Mouse (Mus musculus) stomach, adult 2 months (tissue): Measurements from ENCODE around the gene Nt5c1a. TPM values are rescaled to one million over a fixed set of nuclear protein-coding genes. Genes with fewer than 3 reads are reported as not detected.

Experiments used
- polyA plus RNA-seq: library from polyadenylated mRNA; depleted of rRNA; stranded (reverse); fragments of >200 nt; gene quantifications from 2 replicates; pipeline ENCODE4 v1.2.3, GENCODE M21; 2012; rRNA removed

Nt5c1a gene
- polyA plus RNA-seq: 0.14 TPM in 1 of 2 replicates, not detected in the other

GRCm38 (mm10) chr4:123201186-123202093 lies at the start of gene Nt5c1a:
Gene Nt5c1a (plus strand): TSS chr4:123201504.

DNA sequence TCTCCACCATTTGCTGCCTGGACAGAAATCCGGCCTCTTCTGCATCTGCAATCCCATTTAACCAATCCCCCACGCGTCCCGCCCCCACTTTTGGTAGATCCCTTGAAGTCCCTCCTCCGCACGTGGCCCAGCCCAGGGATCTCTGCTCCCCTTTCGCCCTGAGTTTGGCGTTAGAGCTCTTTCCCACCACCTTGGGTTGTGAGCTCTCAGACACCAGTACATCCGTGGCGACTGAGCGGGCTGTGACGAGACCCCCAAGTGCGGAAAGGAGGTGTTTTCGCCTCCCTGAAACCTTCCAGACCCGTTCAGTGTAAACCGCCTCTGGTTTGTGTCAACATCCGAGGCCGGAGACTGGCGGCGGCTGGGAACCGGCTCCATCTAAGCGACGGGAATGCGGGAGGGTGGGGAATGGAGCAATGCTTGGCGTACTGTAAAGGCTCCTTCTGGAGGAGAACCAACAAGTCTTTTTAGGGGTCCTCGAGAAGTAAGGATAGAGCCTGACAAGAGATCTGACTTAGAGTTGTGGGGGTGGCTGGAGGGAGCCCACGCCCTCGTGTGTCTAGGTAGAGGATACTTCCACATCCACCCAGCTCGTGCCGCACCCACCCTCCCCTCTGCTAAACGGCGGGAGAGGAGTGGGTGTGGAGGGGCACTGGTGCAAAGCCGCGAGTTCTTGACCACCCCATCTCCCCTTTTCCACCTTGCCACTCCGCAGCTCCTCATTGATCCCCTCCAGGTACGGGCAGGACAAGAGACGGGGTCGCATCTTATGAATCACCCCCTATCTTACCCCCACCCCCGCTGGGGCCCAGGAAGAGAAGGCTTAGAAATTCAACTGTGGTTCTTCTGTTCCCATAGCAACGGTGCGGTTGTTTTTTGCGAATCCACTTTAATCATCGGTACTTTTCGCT lies 18.7 kb upstream of the Nt5c1a start, which contains the start of gene Hpcal4:
Gene Hpcal4 (plus strand): TSS at position 900 of the 911 bp plus-strand sequence.

GRCm38 (mm10) chr4:123233492-123234084 lies 32.3 kb downstream of the Nt5c1a start, which contains the start of gene Heyl:
Gene Heyl (plus strand): TSS chr4:123233556.

GRCm38 (mm10) chr4:123261721-123262401 lies 60.6 kb downstream of the Nt5c1a start, which contains the start of gene Pabpc4:
Gene Pabpc4 (plus strand): TSS chr4:123262351.

Other genes with a start within 250 kb of the Nt5c1a start
- 7.0 and 7.8 TPM in 2 replicates for gene Mfsd2a, start 240.3 kb upstream of the Nt5c1a start, polyA plus RNA-seq
- 1.9 and 2.0 TPM in 2 replicates for gene Mycl, start 205.9 kb upstream of the Nt5c1a start, polyA plus RNA-seq
- gene Trit1, start 184.9 kb upstream of the Nt5c1a start, polyA plus RNA-seq: 1.1 and 1.5 TPM in 2 replicates
- 0.06 and 0.12 TPM in 2 replicates for gene Bmp8b, start 96.3 kb upstream of the Nt5c1a start, polyA plus RNA-seq
- gene Oxct2b, start 85.2 kb upstream of the Nt5c1a start, polyA plus RNA-seq: not detected in 2 replicates
- 5.5 and 6.8 TPM in 2 replicates for gene Ppie, start 61.6 kb upstream of the Nt5c1a start, polyA plus RNA-seq
- 0.16 and 0.41 TPM in 2 replicates for gene Hpcal4, start 18.3 kb upstream of the Nt5c1a start, polyA plus RNA-seq
- 1.6 and 1.7 TPM in 2 replicates for gene Heyl, start 32.1 kb downstream of the Nt5c1a start, polyA plus RNA-seq
- gene Pabpc4, start 60.8 kb downstream of the Nt5c1a start, polyA plus RNA-seq: 83.4 and 123 TPM in 2 replicates
- gene Oxct2a, start 122.1 kb downstream of the Nt5c1a start, polyA plus RNA-seq: not detected in 2 replicates
- 0.81 and 2.5 TPM in 2 replicates for gene Bmp8a, start 141.7 kb downstream of the Nt5c1a start, polyA plus RNA-seq